8 mouse cellular contexts compared by ENCODE assay signal in the genomic region with DNA sequence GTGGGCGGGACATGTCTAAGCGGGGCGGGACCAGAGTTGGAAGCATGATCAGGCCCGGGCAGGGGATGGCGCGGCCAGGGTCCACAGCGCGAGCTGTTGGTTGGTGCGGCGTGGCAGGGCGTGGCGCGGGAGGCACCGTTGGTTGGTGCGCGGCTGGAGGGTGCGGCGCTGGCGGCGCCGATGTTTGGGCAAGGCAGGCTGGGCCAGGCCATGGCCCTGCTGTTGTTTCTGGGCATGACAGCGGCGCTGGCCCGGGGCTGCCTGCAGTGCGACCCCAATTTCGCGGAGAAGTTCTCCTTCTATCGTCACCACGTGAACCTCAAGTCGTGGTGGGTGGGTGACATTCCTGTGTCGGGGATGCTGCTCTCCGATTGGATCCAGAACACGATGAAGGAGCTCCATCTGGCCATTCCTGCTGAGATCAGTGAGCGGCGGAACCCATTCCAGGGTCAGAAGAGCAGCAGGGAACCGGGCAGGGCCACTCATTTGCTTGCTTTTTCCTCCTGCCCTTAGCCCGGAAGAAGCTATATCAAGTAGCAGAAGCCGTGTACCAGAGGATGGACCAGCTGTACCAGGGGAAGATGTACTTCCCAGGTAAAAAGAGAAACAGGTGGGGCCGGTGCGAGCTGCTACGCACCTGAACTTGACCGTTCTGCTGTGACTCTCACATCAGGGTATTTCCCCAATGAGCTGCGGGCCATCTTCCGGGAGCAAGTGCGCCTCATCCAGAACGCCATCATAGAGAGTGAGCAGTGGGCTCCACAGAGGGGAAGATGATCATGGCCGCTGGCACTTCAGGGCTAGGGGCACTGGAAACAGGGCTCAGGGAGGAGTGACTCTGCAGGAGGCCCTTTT. TPM values are rescaled to one million over a fixed set of nuclear protein-coding genes. Genes with fewer than 3 reads are reported as not detected.
DNase-seq lines count a peak whose midpoint lies in the region; ATAC-seq and TF ChIP-seq lines count a peak whose summit lies in the region.

No protein-coding gene starts in this region.

- peak overlapping the region; percentile 55 for H3K9ac ChIP-seq in embryonic facial prominence, embryonic 15.5 days
- peak overlapping the region; percentile 58 for H3K9ac ChIP-seq in kidney, embryonic 15.5 days

- peak; percentile 55; the same call in 1 of the 2 replicates for TF ChIP-seq POLR2A in bone marrow, adult 2 months (IDR thresholded peaks at IDR 0.05; ENCODE audit: borderline replicate concordance, control insufficient read depth, low read depth, low read length)

- peaks cover 12% of the 10 kb centered on the region for H3K4me1 ChIP-seq in bone marrow, adult 2 months (ENCODE audit: control insufficient read depth, insufficient read depth, low read length)
- peaks cover 40% of the 10 kb centered on the region for H3K4me1 ChIP-seq in embryonic facial prominence, embryonic 15.5 days
- H3K4me1 ChIP-seq in heart, embryonic 10.5 days = peaks cover 67% of the 10 kb centered on the region
- H3K4me1 ChIP-seq in kidney, embryonic 15.5 days = peaks cover 40% of the 10 kb centered on the region

- peak; percentile 89 for ATAC-seq in embryonic facial prominence, embryonic 15.5 days (ENCODE audit: insufficient number of reproducible peaks, low FRiP score, low TSS enrichment, low read depth)
- ATAC-seq in kidney, embryonic 15.5 days (replicated peaks; ENCODE audit: low FRiP score) = peak; percentile 90
- ATAC-seq in monocyte, adult 5-6 weeks (replicated peaks; ENCODE audit: insufficient number of reproducible peaks, low FRiP score, low TSS enrichment, poor library complexity, severe bottlenecking) = peak; percentile 38; the same call in 1 of the 2 replicates

- DNase-seq in 416B (ENCODE audit: low read depth) (peak; percentile 97), liver (peak; percentile 98)
- DNase-seq in heart, embryonic 10.5 days (ENCODE audit: low spot score) = peak; percentile 98
- DNase-seq in spleen, postnatal 4 days (ENCODE audit: low spot score in 2 of 2) = peak; percentile 96 to 97

- H3K4me2 ChIP-seq in embryonic facial prominence, embryonic 15.5 days (replicated peaks) = peak overlapping the region; percentile 90
- peak overlapping the region; percentile 78 for H3K4me2 ChIP-seq in kidney, embryonic 15.5 days

- H3K27me3 ChIP-seq in embryonic facial prominence, embryonic 15.5 days = no peaks in the 10 kb centered on the region
- no peaks in the 10 kb centered on the region for H3K27me3 ChIP-seq in heart, embryonic 10.5 days (ENCODE audit: insufficient read depth, poor library complexity, severe bottlenecking)
- no peaks in the 10 kb centered on the region for H3K27me3 ChIP-seq in kidney, embryonic 15.5 days

- 0 out of 2 replicates have a peak, but pooled peaks have one; percentile 0 for TF ChIP-seq CTCF in bone marrow, adult 2 months (IDR thresholded peaks at IDR 0.05; ENCODE audit: control insufficient read depth, insufficient read depth, low read length)

- WGBS in bone marrow, adult 2 months = 2% methylated on average over 47 of the region's 47 CpGs
- WGBS in embryonic facial prominence, embryonic 15.5 days = 2% methylated on average over 47 of the region's 47 CpGs
- WGBS in heart, embryonic 10.5 days = 2% methylated on average over 47 of the region's 47 CpGs
- 2% methylated on average over 47 of the region's 47 CpGs for WGBS in kidney, embryonic 15.5 days

- H3K4me3 ChIP-seq in bone marrow, adult 2 months (replicated peaks; ENCODE audit: control insufficient read depth, low read depth, low read length) = peak overlapping the region; percentile 85
- peak overlapping the region; percentile 70 for H3K4me3 ChIP-seq in embryonic facial prominence, embryonic 15.5 days (replicated peaks)
- peak overlapping the region; percentile 77 for H3K4me3 ChIP-seq in heart, embryonic 10.5 days
- peak overlapping the region; percentile 71 for H3K4me3 ChIP-seq in kidney, embryonic 15.5 days (replicated peaks)

- peak overlapping the region; percentile 94 for H3K27ac ChIP-seq in bone marrow, adult 2 months (ENCODE audit: control insufficient read depth, insufficient read depth, low read depth, low read length, poor library complexity)
- peak overlapping the region; percentile 86 for H3K27ac ChIP-seq in embryonic facial prominence, embryonic 15.5 days (replicated peaks)
- H3K27ac ChIP-seq in heart, embryonic 10.5 days = peak overlapping the region; percentile 90
- H3K27ac ChIP-seq in kidney, embryonic 15.5 days = peak overlapping the region; percentile 90

- H3K9me3 ChIP-seq in embryonic facial prominence, embryonic 15.5 days (replicated peaks) = no peaks in the 10 kb centered on the region
- H3K9me3 ChIP-seq in heart, embryonic 10.5 days = no peaks in the 10 kb centered on the region
- H3K9me3 ChIP-seq in kidney, embryonic 15.5 days (replicated peaks) = no peaks in the 10 kb centered on the region

- peaks cover 17% of the 10 kb centered on the region for H3K36me3 ChIP-seq in embryonic facial prominence, embryonic 15.5 days
- H3K36me3 ChIP-seq in heart, embryonic 10.5 days = peaks cover 39% of the 10 kb centered on the region
- peaks cover 25% of the 10 kb centered on the region for H3K36me3 ChIP-seq in kidney, embryonic 15.5 days

RNA-seq across cellular contexts. Expression of a gene that starts 0.8 kb away (rescaled TPM):
- polyA plus RNA-seq in bone marrow, adult 2 months (2011; ENCODE audit: insufficient read depth, insufficient read length, low replicate concordance, missing spikeins) = 22.9 and 33.3 TPM in 2 replicates
- polyA plus RNA-seq in embryonic facial prominence, embryonic 15.5 days (2015; fragmentation: Nextera tagmentation; extraction: Ambion mirVana) = 27.0 and 28.0 TPM in 2 replicates
- polyA plus RNA-seq in heart, embryonic 10.5 days (2016; fragmentation: Nextera tagmentation; extraction: Ambion mirVana) = 12.8 and 14.4 TPM in 2 replicates
- 22.8 and 26.2 TPM in 2 replicates for polyA plus RNA-seq in kidney, embryonic 15.5 days (2015; fragmentation: Nextera tagmentation; extraction: Ambion mirVana)
- 10.6 to 17.9 TPM (median 17.1 TPM) in 3 replicates for total RNA-seq in monocyte, adult 5-6 weeks (2017)

RNA-seq across cellular contexts. Expression of a gene that starts 1.0 kb away (rescaled TPM):
- 16.3 and 45.8 TPM in 2 replicates for polyA plus RNA-seq in bone marrow, adult 2 months (2011; ENCODE audit: insufficient read depth, insufficient read length, low replicate concordance, missing spikeins)
- 48.2 and 51.8 TPM in 2 replicates for polyA plus RNA-seq in embryonic facial prominence, embryonic 15.5 days (2015; fragmentation: Nextera tagmentation; extraction: Ambion mirVana)
- polyA plus RNA-seq in heart, embryonic 10.5 days (2016; fragmentation: Nextera tagmentation; extraction: Ambion mirVana) = 54.8 and 56.8 TPM in 2 replicates
- 37.7 and 41.5 TPM in 2 replicates for polyA plus RNA-seq in kidney, embryonic 15.5 days (2015; fragmentation: Nextera tagmentation; extraction: Ambion mirVana)
- 57.4 to 129 TPM (median 87.2 TPM) in 3 replicates for total RNA-seq in monocyte, adult 5-6 weeks (2017)

RNA-seq across cellular contexts. Expression of a gene that starts 24.9 kb away (rescaled TPM):
- 70.5 and 89.6 TPM in 2 replicates for polyA plus RNA-seq in bone marrow, adult 2 months (2011; ENCODE audit: insufficient read depth, insufficient read length, low replicate concordance, missing spikeins)
- 99.0 and 105 TPM in 2 replicates for polyA plus RNA-seq in embryonic facial prominence, embryonic 15.5 days (2015; fragmentation: Nextera tagmentation; extraction: Ambion mirVana)
- 90.8 and 92.0 TPM in 2 replicates for polyA plus RNA-seq in heart, embryonic 10.5 days (2016; fragmentation: Nextera tagmentation; extraction: Ambion mirVana)
- polyA plus RNA-seq in kidney, embryonic 15.5 days (2015; fragmentation: Nextera tagmentation; extraction: Ambion mirVana) = 95.3 and 103 TPM in 2 replicates
- 56.7 to 115 TPM (median 94.0 TPM) in 3 replicates for total RNA-seq in monocyte, adult 5-6 weeks (2017)

RNA-seq across cellular contexts. Expression of a gene that starts 39.3 kb away (rescaled TPM):
- 35.9 and 68.0 TPM in 2 replicates for polyA plus RNA-seq in bone marrow, adult 2 months (2011; ENCODE audit: insufficient read depth, insufficient read length, low replicate concordance, missing spikeins)
- 75.2 and 76.1 TPM in 2 replicates for polyA plus RNA-seq in embryonic facial prominence, embryonic 15.5 days (2015; fragmentation: Nextera tagmentation; extraction: Ambion mirVana)
- 53.1 and 60.4 TPM in 2 replicates for polyA plus RNA-seq in heart, embryonic 10.5 days (2016; fragmentation: Nextera tagmentation; extraction: Ambion mirVana)
- polyA plus RNA-seq in kidney, embryonic 15.5 days (2015; fragmentation: Nextera tagmentation; extraction: Ambion mirVana) = 68.1 and 70.9 TPM in 2 replicates
- total RNA-seq in monocyte, adult 5-6 weeks (2017) = 65.5 to 110 TPM (median 103 TPM) in 3 replicates

RNA-seq across cellular contexts. Expression of a gene that starts 45.9 kb away (rescaled TPM):
- 7.0 and 22.1 TPM in 2 replicates for polyA plus RNA-seq in bone marrow, adult 2 months (2011; ENCODE audit: insufficient read depth, insufficient read length, low replicate concordance, missing spikeins)
- polyA plus RNA-seq in embryonic facial prominence, embryonic 15.5 days (2015; fragmentation: Nextera tagmentation; extraction: Ambion mirVana) = 82.2 and 82.7 TPM in 2 replicates
- 59.0 and 69.9 TPM in 2 replicates for polyA plus RNA-seq in heart, embryonic 10.5 days (2016; fragmentation: Nextera tagmentation; extraction: Ambion mirVana)
- polyA plus RNA-seq in kidney, embryonic 15.5 days (2015; fragmentation: Nextera tagmentation; extraction: Ambion mirVana) = 78.6 and 83.2 TPM in 2 replicates
- 14.6 to 23.9 TPM (median 23.1 TPM) in 3 replicates for total RNA-seq in monocyte, adult 5-6 weeks (2017)

Comparison
In these comparisons a context has a peak if more than half of its experiments do, and no peak if none do; other contexts are left out.
1. Peak in every context shown above with its lines: DNase-seq, ATAC-seq, H3K4me3 ChIP-seq and H3K27ac ChIP-seq.
2. ATAC-seq: peak in every context shown above with its lines; median percentile 90 in kidney, embryonic 15.5 days; 89 in embryonic facial prominence, embryonic 15.5 days; 38 in monocyte, adult 5-6 weeks.